Mouse (Mus musculus) limb, embryonic 10.5 days (tissue): ENCODE data around the gene Serpina3b. TPM values are rescaled to one million over a fixed set of nuclear protein-coding genes. Genes with fewer than 3 reads are reported as not detected.

Source experiments
- DNase-seq: peaks from one replicate; pipeline ENCODE4 v3.0.0-alpha.2; 2017; ENCODE audit warnings: low spot score
- H3K27ac ChIP-seq: fragments of 300-500 bp; sonication (generic); 2 replicates; pipeline ENCODE4 v1.5.1; 2016; ENCODE audit warnings: mild to moderate bottlenecking
- H3K27me3 ChIP-seq: fragments of 300-500 bp; sonication (generic); 2 replicates; pipeline ENCODE4 v1.6.1; 2016; ENCODE audit warnings: low read depth, mild to moderate bottlenecking; ENCODE audit not compliant: poor library complexity, severe bottlenecking
- H3K36me3 ChIP-seq: fragments of 300-500 bp; sonication (generic); 2 replicates; pipeline ENCODE4 v1.6.1; 2016; ENCODE audit warnings: mild to moderate bottlenecking, moderate library complexity
- H3K4me1 ChIP-seq: fragments of 300-500 bp; sonication (generic); 2 replicates; pipeline ENCODE4 v1.6.1; 2016
- H3K4me3 ChIP-seq: fragments of 300-500 bp; sonication (generic); 2 replicates; pipeline ENCODE4 v1.5.1; 2016; ENCODE audit warnings: mild to moderate bottlenecking, moderate library complexity
- H3K9me3 ChIP-seq: fragments of 300-500 bp; sonication (generic); replicated peaks from 2 replicates; pipeline ENCODE4 v1.6.1; 2016; ENCODE audit warnings: mild to moderate bottlenecking
- WGBS: fragments of 180-500 bp; shearing (Covaris S2); methylation state at CpG from one replicate; pipeline ENCODE4 v1.1.7; 2016; 5-methylcytosine and 5-hydroxymethylcytosine counted together
- polyA plus RNA-seq: library from polyadenylated mRNA; unstranded; fragments of >200 nt; fragmentation: Nextera tagmentation; extraction: Ambion mirVana; gene quantifications from 2 replicates; pipeline ENCODE4 v1.2.1, GENCODE M21; 2016

The Serpina3b gene
- polyA plus RNA-seq, 1 experiment from 2014 or later = not detected

- Histone ChIP-seq H3K36me3 (no peaks in the 10 kb centered on the region), H3K9me3 (no peaks in the 10 kb centered on the region), H3K27ac (no peak overlapping the region), H3K4me3 (no peak overlapping the region), H3K27me3 (no peaks in the 10 kb centered on the region), H3K4me1 (no peaks in the 10 kb centered on the region)
- no peak for DNase-seq
- WGBS = 83% methylated on average over 3 of the region's 3 CpGs
These were observed 58.3 kb downstream of the Serpina3b start for GRCm38 (mm10) chr12:104186041-104186581.

Other genes starting within 250 kb of the Serpina3b start
- not detected in 2 replicates for gene Serpina1c, start 223.1 kb upstream of the Serpina3b start, polyA plus RNA-seq
- gene Serpina1e, start 169.0 kb upstream of the Serpina3b start, polyA plus RNA-seq = not detected in 2 replicates
- not detected in 2 replicates for gene Serpina11, start 138.0 kb upstream of the Serpina3b start, polyA plus RNA-seq
- not detected in 2 replicates for gene Serpina9, start 114.2 kb upstream of the Serpina3b start, polyA plus RNA-seq
- gene Serpina12, start 83.6 kb upstream of the Serpina3b start, polyA plus RNA-seq = not detected in 2 replicates
- gene Serpina5, start 26.9 kb upstream of the Serpina3b start, polyA plus RNA-seq = not detected in 2 replicates
- gene Serpina3a, start 15.3 kb upstream of the Serpina3b start, polyA plus RNA-seq = not detected in 2 replicates
- gene Serpina3c, start 25.9 kb downstream of the Serpina3b start, polyA plus RNA-seq = 0.09 TPM in 1 of 2 replicates, not detected in the other
- gene Serpina3f, start 86.5 kb downstream of the Serpina3b start, polyA plus RNA-seq = not detected in 2 replicates
- gene Serpina3g, start 108.2 kb downstream of the Serpina3b start, polyA plus RNA-seq = 0.13 TPM in 1 of 2 replicates, not detected in the other
- gene Serpina3i, start 135.1 kb downstream of the Serpina3b start, polyA plus RNA-seq = 0.14 and 0.39 TPM in 2 replicates
- gene Serpina3j, start 186.6 kb downstream of the Serpina3b start, polyA plus RNA-seq = not detected in 2 replicates
- not detected in 2 replicates for gene Serpina3k, start 210.5 kb downstream of the Serpina3b start, polyA plus RNA-seq
- gene Serpina3m, start 210.5 kb downstream of the Serpina3b start, polyA plus RNA-seq = not detected in 2 replicates